In the genomic region with DNA sequence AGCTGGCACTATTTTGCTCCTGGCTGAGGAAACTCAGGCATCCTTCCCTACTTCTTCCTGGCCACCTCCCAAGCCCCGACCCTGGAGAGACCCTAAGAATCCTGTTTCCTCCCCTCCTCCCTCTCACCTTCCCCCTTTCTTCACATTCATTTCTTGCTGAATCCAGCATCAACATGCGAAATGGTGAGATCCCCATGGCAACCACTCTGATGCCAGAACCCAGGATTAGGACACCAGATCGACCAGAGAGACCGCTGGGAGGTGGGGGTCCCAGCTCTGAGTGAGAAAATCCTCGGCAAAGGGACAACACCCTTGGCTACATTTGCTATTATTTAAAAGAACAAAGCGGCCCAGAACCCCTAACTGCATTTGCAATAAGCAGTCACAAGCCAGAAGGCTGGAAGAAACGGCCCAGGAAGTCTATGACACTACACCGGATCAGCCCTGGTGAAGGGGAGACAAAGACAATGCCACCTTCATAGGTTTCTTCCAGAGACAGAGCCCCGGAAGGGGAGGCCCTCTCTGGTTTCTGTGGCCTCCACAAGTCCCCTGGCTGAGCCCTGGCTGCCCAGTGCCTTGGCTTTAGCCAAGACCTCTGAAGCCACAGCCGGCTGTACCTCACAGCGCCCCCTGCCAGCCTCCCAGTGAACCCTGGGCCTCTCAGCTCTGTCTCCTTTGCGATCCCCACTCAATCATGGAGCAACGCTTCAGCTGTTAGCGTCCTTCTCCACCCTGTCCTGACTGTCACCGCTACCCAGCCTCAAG, we compare ENCODE assay signal across 9 mouse cellular contexts.
DNase-seq lines count a peak whose midpoint lies in the region; ATAC-seq and TF ChIP-seq lines count a peak whose summit lies in the region.
"Had no signal": no experiment of that assay in that cellular context is flagged by ENCODE, and none has a peak within 500 bp of the region (broad histone marks: within the 10 kb centered on the region; RNA-seq: fewer than 3 reads in every experiment).

No protein-coding gene starts in this region.

- no peak overlapping the region for H3K4me3 ChIP-seq in cortical plate, adult 2 months (ENCODE audit: insufficient read depth, low read length)
- H3K4me3 ChIP-seq in limb, embryonic 10.5 days = no peak overlapping the region
- H3K4me3 ChIP-seq: embryonic facial prominence, embryonic 12.5 days had no signal

- no peak overlapping the region for H3K27ac ChIP-seq in cortical plate, adult 2 months (ENCODE audit: insufficient read depth, low read length)
- H3K27ac ChIP-seq in limb, embryonic 10.5 days = 0 out of 2 replicates have a peak overlapping the region, but pooled peaks have one; percentile 33
- H3K27ac ChIP-seq: embryonic facial prominence, embryonic 12.5 days had no signal

- TF ChIP-seq CTCF in cortical plate, adult 2 months (IDR thresholded peaks at IDR 0.05; ENCODE audit: extremely low read depth, insufficient read depth, low read length) = 0 out of 2 replicates have a peak, but pooled peaks have one; percentile 4

- 33% methylated on average over 15 of the region's 15 CpGs for WGBS in limb, embryonic 10.5 days

- ATAC-seq in activated CD4-positive, CD25-positive, alpha-beta regulatory T cell, adult 4 months = no peak

- H3K27me3 ChIP-seq in limb, embryonic 10.5 days (ENCODE audit: low read depth, poor library complexity, severe bottlenecking) = peaks cover 5% of the 10 kb centered on the region; the same call in 1 of the 2 replicates
- H3K27me3 ChIP-seq: embryonic facial prominence, embryonic 12.5 days had no signal

- TF ChIP-seq POLR2A in cortical plate, adult 2 months (IDR thresholded peaks at IDR 0.05; ENCODE audit: extremely low read depth, insufficient read depth, low read length) = no peak

- intact Hi-C loops in left cerebral cortex, postnatal 10 days (cut with DNase I) = no loop called here

- no peaks in the 10 kb centered on the region for H3K36me3 ChIP-seq in limb, embryonic 10.5 days
- H3K36me3 ChIP-seq: embryonic facial prominence, embryonic 12.5 days had no signal

- DNase-seq in cerebellum, adult 9-10 months = peak; percentile 16
- DNase-seq in cerebellum, adult 11 months = no peak
- peak; percentile 25 to 54 for DNase-seq in left cerebral cortex, postnatal 10 days (ENCODE audit: extremely low spot score in 1 of 2, low spot score in 2 of 2)
- DNase-seq in left cerebral cortex, adult 9 months (ENCODE audit: low spot score in 2 of 2) = no peak
- DNase-seq in limb, embryonic 10.5 days (ENCODE audit: low spot score) = peak; percentile 56
- no peak for DNase-seq in thymus, postnatal 10 days (ENCODE audit: low spot score in 2 of 2)

- H3K4me1 ChIP-seq in cortical plate, adult 2 months (ENCODE audit: control insufficient read depth, insufficient read depth, low read length) = no peaks in the 10 kb centered on the region
- H3K4me1 ChIP-seq in limb, embryonic 10.5 days = peaks cover 13% of the 10 kb centered on the region
- H3K4me1 ChIP-seq: embryonic facial prominence, embryonic 12.5 days had no signal

- H3K9me3 ChIP-seq in limb, embryonic 10.5 days (replicated peaks) = no peaks in the 10 kb centered on the region
- H3K9me3 ChIP-seq: embryonic facial prominence, embryonic 12.5 days had no signal

Comparison
In these comparisons a context has a peak if more than half of its experiments do, and no peak if none do; other contexts are left out.
1. DNase-seq: peak in cerebellum, adult 9-10 months (single experiment), left cerebral cortex, postnatal 10 days (2 of 2) and limb, embryonic 10.5 days (single experiment); none in cerebellum, adult 11 months (single experiment), left cerebral cortex, adult 9 months (0 of 2) and thymus, postnatal 10 days (0 of 2).